Mouse (Mus musculus): ENCODE measurements around the gene Gca. TPM values are rescaled to one million over a fixed set of nuclear protein-coding genes. Genes with fewer than 3 reads are reported as not detected.
"Not testable (repeated sequence)": the region's sequence is repeated elsewhere in the genome, so short reads cannot be mapped to it uniquely, and the experiment has no call there.

Gene Gca
- polyA plus RNA-seq, 1 experiment from 2014 or later, result 2.0 TPM

DNA sequence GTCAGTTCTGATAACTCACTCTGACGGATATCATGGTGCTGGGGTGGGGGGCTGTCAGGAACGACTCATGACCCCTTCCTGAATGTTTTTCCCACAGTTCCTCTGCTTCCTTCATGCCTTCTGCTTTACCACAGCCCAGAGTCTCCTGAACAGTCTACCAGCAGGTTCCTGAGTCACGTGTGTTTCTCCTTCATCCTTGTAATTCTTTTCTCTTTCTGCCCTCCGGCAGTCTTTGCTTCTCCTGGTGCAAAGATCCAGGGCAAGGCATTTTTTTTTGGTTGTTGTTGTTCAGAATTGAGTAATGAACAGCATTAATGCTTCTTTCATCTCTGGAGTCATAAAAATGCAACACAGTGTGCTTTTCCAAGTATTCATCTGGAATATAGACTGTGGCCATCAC is 6.7 kb downstream of the Gca start:
- H3K36me3 ChIP-seq (replicated peaks; ENCODE audit: control insufficient read depth, insufficient read depth, low read depth, low read length), result no peaks in the 10 kb centered on the region
- DNase-seq (ENCODE audit: low spot score) (no peak), ATAC-seq (replicated peaks; ENCODE audit: insufficient number of reproducible peaks, low FRiP score, low TSS enrichment, low read depth) (no peak)
- no peak overlapping the region for H3K9ac ChIP-seq (replicated peaks; ENCODE audit: low read length)
- no peaks in the 10 kb centered on the region for H3K4me1 ChIP-seq (ENCODE audit: control insufficient read depth, insufficient read depth, low read length)
- no peak overlapping the region for H3K27ac ChIP-seq (replicated peaks; ENCODE audit: low read depth, low read length)
- no peaks in the 10 kb centered on the region for H3K27me3 ChIP-seq (ENCODE audit: control insufficient read depth, insufficient read depth, low read length)
- 81% methylated on average over 4 of the region's 4 CpGs for WGBS
- no peak overlapping the region for H3K4me3 ChIP-seq (ENCODE audit: low read depth, low read length)
- H3K4me2 ChIP-seq (ENCODE audit: low read depth, low read length), result no peak overlapping the region
- H3K9me3 ChIP-seq (replicated peaks; ENCODE audit: control insufficient read depth, low read length), result no peaks in the 10 kb centered on the region

- WGBS, result 86% methylated on average over 5 of the region's 5 CpGs
- ATAC-seq (replicated peaks; ENCODE audit: insufficient number of reproducible peaks, low FRiP score, low TSS enrichment, low read depth), result no peak
- no peaks in the 10 kb centered on the region for H3K27me3 ChIP-seq (ENCODE audit: control insufficient read depth, insufficient read depth, low read length)
These were observed 8.7 kb downstream of the Gca start for GRCm38 (mm10) chr2:62672788-62673187.

GRCm38 (mm10) chr2:62681667-62682066 is 17.6 kb downstream of the Gca start:
- Histone ChIP-seq H3K9ac (replicated peaks; ENCODE audit: low read length) (no peak overlapping the region), H3K4me1 (ENCODE audit: control insufficient read depth, insufficient read depth, low read length) (no peaks in the 10 kb centered on the region), H3K36me3 (replicated peaks; ENCODE audit: control insufficient read depth, insufficient read depth, low read depth, low read length) (no peaks in the 10 kb centered on the region), H3K4me3 (ENCODE audit: low read depth, low read length) (no peak overlapping the region), H3K9me3 (replicated peaks; ENCODE audit: control insufficient read depth, low read length) (no peaks in the 10 kb centered on the region), H3K27ac (replicated peaks; ENCODE audit: low read depth, low read length) (no peak overlapping the region), H3K4me2 (ENCODE audit: low read depth, low read length) (no peak overlapping the region), H3K27me3 (ENCODE audit: control insufficient read depth, insufficient read depth, low read length) (no peaks in the 10 kb centered on the region)
- ATAC-seq (replicated peaks; ENCODE audit: insufficient number of reproducible peaks, low FRiP score, low TSS enrichment, low read depth), result no peak
- DNase-seq (ENCODE audit: low spot score), result no peak
- 83% methylated on average over 8 of the region's 8 CpGs for WGBS

More at GRCm38 (mm10) chr2:62672788-62673187, 8.7 kb downstream of the Gca start:
- Histone ChIP-seq H3K9me3 (replicated peaks; ENCODE audit: control insufficient read depth, low read length) (no peaks in the 10 kb centered on the region), H3K4me2 (ENCODE audit: low read depth, low read length) (no peak overlapping the region), H3K9ac (replicated peaks; ENCODE audit: low read length) (no peak overlapping the region), H3K27ac (replicated peaks; ENCODE audit: low read depth, low read length) (no peak overlapping the region), H3K4me3 (ENCODE audit: low read depth, low read length) (no peak overlapping the region), H3K4me1 (ENCODE audit: control insufficient read depth, insufficient read depth, low read length) (no peaks in the 10 kb centered on the region), H3K36me3 (replicated peaks; ENCODE audit: control insufficient read depth, insufficient read depth, low read depth, low read length) (no peaks in the 10 kb centered on the region)
- DNase-seq (ENCODE audit: low spot score), result no peak

DNA sequence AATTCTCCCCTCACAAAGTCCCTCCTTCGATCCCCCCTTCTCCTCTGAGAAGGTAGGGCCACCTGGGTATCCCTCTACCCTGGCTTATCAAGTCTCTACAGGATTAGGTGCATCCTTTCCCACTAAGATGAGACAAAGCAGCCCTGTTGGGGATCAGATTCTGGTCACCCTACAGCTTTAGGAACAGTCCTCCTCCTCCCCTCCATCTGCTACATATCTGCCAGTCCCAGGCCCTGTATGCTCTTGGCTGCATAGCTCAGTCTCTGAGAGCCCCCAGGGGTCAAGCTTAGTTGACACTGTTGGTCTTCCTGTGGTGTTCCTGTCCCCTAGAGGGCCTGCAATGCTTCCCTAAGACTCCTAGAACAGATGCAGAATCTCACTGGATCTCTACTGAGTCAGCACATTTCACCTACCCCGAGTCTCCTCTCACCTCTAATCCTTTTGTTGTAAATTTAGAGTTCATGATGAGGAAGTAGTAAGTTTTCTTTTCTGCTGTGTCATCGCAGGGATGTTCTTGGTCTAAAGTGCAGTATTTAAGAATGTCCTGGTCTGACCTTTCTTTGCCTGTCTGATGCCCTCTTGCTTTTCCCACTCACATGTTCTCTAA is 21.0 kb downstream of the Gca start:
- no peak overlapping the region for H3K4me2 ChIP-seq (ENCODE audit: low read depth, low read length)
- no peak overlapping the region for H3K4me3 ChIP-seq (ENCODE audit: low read depth, low read length)
- ATAC-seq (replicated peaks; ENCODE audit: insufficient number of reproducible peaks, low FRiP score, low TSS enrichment, low read depth) (no peak), DNase-seq (ENCODE audit: low spot score) (no peak)
- 67% methylated on average over 3 of the region's 3 CpGs for WGBS
- no peak overlapping the region for H3K9ac ChIP-seq (replicated peaks; ENCODE audit: low read length)
- H3K9me3 ChIP-seq (replicated peaks; ENCODE audit: control insufficient read depth, low read length), result no peaks in the 10 kb centered on the region
- H3K36me3 ChIP-seq (replicated peaks; ENCODE audit: control insufficient read depth, insufficient read depth, low read depth, low read length), result no peaks in the 10 kb centered on the region
- H3K4me1 ChIP-seq (ENCODE audit: control insufficient read depth, insufficient read depth, low read length), result no peaks in the 10 kb centered on the region
- no peaks in the 10 kb centered on the region for H3K27me3 ChIP-seq (ENCODE audit: control insufficient read depth, insufficient read depth, low read length)
- H3K27ac ChIP-seq (replicated peaks; ENCODE audit: low read depth, low read length), result no peak overlapping the region

DNA sequence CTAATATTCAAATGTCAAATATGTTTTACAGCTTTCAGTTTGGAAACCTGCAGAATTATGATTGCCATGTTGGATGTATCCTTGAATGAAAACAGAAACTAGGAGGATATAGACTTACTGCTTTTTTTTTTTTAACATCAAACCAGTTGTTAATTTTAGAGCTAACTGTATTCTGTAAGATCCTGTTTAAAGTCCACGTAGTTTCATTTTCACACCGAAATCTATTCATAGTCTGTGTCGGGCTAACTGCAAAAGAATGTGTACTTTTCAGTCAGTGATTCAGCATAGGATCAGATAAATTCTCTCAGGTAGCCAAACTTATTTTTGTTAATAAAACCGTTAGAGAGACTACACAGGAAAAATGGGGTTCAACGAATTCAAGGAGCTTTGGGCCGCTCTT is 21.8 kb downstream of the Gca start:
- H3K27ac ChIP-seq (replicated peaks; ENCODE audit: low read depth, low read length), result no peak overlapping the region
- DNase-seq (ENCODE audit: low spot score) (no peak), ATAC-seq (replicated peaks; ENCODE audit: insufficient number of reproducible peaks, low FRiP score, low TSS enrichment, low read depth) (no peak)
- whole genome bisulfite sequencing, result 93% methylated on average over 6 of the region's 6 CpGs
- H3K9ac ChIP-seq (replicated peaks; ENCODE audit: low read length), result no peak overlapping the region
- H3K27me3 ChIP-seq (ENCODE audit: control insufficient read depth, insufficient read depth, low read length), result no peaks in the 10 kb centered on the region
- no peak overlapping the region for H3K4me3 ChIP-seq (ENCODE audit: low read depth, low read length)
- no peaks in the 10 kb centered on the region for H3K4me1 ChIP-seq (ENCODE audit: control insufficient read depth, insufficient read depth, low read length)
- H3K4me2 ChIP-seq (ENCODE audit: low read depth, low read length), result no peak overlapping the region
- no peaks in the 10 kb centered on the region for H3K36me3 ChIP-seq (replicated peaks; ENCODE audit: control insufficient read depth, insufficient read depth, low read depth, low read length)
- no peaks in the 10 kb centered on the region for H3K9me3 ChIP-seq (replicated peaks; ENCODE audit: control insufficient read depth, low read length)

GRCm38 (mm10) chr2:62706313-62706712 is 42.2 kb downstream of the Gca start:
- DNase-seq (ENCODE audit: low spot score), result no peak
- H3K36me3 ChIP-seq (replicated peaks; ENCODE audit: control insufficient read depth, insufficient read depth, low read depth, low read length), result no peaks in the 10 kb centered on the region
- no peak overlapping the region for H3K9ac ChIP-seq (replicated peaks; ENCODE audit: low read length)
- no peaks in the 10 kb centered on the region for H3K4me1 ChIP-seq (ENCODE audit: control insufficient read depth, insufficient read depth, low read length)
- H3K27me3 ChIP-seq (ENCODE audit: control insufficient read depth, insufficient read depth, low read length), result no peaks in the 10 kb centered on the region
- no peak overlapping the region for H3K4me2 ChIP-seq (ENCODE audit: low read depth, low read length)
- no peak overlapping the region for H3K4me3 ChIP-seq (ENCODE audit: low read depth, low read length)
- 92% methylated on average over 3 of the region's 3 CpGs for WGBS
- no peak for ATAC-seq (replicated peaks; ENCODE audit: insufficient number of reproducible peaks, low FRiP score, low TSS enrichment, low read depth)
- H3K9me3 ChIP-seq (replicated peaks; ENCODE audit: control insufficient read depth, low read length), result no peaks in the 10 kb centered on the region
- no peak overlapping the region for H3K27ac ChIP-seq (replicated peaks; ENCODE audit: low read depth, low read length)

- WGBS, result 76% methylated on average over 1 of the region's 1 CpGs
- no peak overlapping the region for H3K4me2 ChIP-seq (ENCODE audit: low read depth, low read length)
- no peaks in the 10 kb centered on the region for H3K36me3 ChIP-seq (replicated peaks; ENCODE audit: control insufficient read depth, insufficient read depth, low read depth, low read length)
These were observed 45.5 kb downstream of the Gca start for GRCm38 (mm10) chr2:62709633-62710032.

DNA sequence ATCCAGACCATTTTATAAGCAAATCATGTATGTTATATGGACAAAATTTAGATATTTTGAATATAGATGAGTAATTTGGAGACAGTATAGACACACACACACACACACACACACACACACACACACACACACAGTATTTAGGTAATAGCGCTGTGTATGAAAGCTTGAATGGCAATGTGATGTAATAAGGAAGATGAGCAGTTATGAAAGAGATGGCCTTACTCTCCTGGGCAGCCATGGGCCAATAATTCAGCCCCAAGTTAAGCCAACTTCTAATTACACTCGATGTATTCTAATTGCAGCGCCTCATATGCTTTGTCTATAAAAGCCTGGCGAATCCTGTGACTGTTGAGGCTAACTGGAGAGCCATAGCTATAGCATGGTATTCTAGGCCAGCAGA is 50.3 kb downstream of the Gca start:
- not testable (repeated sequence) for H3K9ac ChIP-seq (replicated peaks; ENCODE audit: low read length); H3K27ac ChIP-seq (replicated peaks; ENCODE audit: low read depth, low read length); ATAC-seq (replicated peaks; ENCODE audit: insufficient number of reproducible peaks, low FRiP score, low TSS enrichment, low read depth); H3K4me3 ChIP-seq (ENCODE audit: low read depth, low read length); H3K4me1 ChIP-seq (ENCODE audit: control insufficient read depth, insufficient read depth, low read length); DNase-seq (ENCODE audit: low spot score); H3K27me3 ChIP-seq (ENCODE audit: control insufficient read depth, insufficient read depth, low read length); H3K36me3 ChIP-seq (replicated peaks; ENCODE audit: control insufficient read depth, insufficient read depth, low read depth, low read length); H3K9me3 ChIP-seq (replicated peaks; ENCODE audit: control insufficient read depth, low read length); H3K4me2 ChIP-seq (ENCODE audit: low read depth, low read length)
- WGBS, result 96% methylated on average over 4 of the region's 4 CpGs

More at GRCm38 (mm10) chr2:62709633-62710032, 45.5 kb downstream of the Gca start:
- H3K9me3 ChIP-seq (replicated peaks; ENCODE audit: control insufficient read depth, low read length), result no peaks in the 10 kb centered on the region
- H3K27me3 ChIP-seq (ENCODE audit: control insufficient read depth, insufficient read depth, low read length), result no peaks in the 10 kb centered on the region
- H3K4me3 ChIP-seq (ENCODE audit: low read depth, low read length), result no peak overlapping the region
- DNase-seq (ENCODE audit: low spot score) (no peak), ATAC-seq (replicated peaks; ENCODE audit: insufficient number of reproducible peaks, low FRiP score, low TSS enrichment, low read depth) (no peak)
- no peak overlapping the region for H3K9ac ChIP-seq (replicated peaks; ENCODE audit: low read length)
- H3K4me1 ChIP-seq (ENCODE audit: control insufficient read depth, insufficient read depth, low read length), result no peaks in the 10 kb centered on the region
- no peak overlapping the region for H3K27ac ChIP-seq (replicated peaks; ENCODE audit: low read depth, low read length)
